Mouse (Mus musculus): ENCODE results near the gene Rbms2. TPM values are rescaled to one million over a fixed set of nuclear protein-coding genes. Genes with fewer than 3 reads are reported as not detected.

Gene Rbms2
- polyA plus RNA-seq (2014; fragmentation: Nextera tagmentation; extraction: Ambion mirVana), result 17.9 and 19.9 TPM in 2 replicates

GRCm38 (mm10) chr10:128179989-128180388 is at the start of gene Rbms2:
Gene Rbms2, minus strand, starts transcription at chr10:128180297.
- Histone ChIP-seq H3K4me1 (ENCODE audit: control insufficient read depth, insufficient read depth, low read length) (peaks cover 9% of the 10 kb centered on the region), H3K9ac (ENCODE audit: low read length) (0 out of 2 replicates have a peak within 1 kb of the TSS, but pooled peaks have one; percentile 14), H3K4me2 (ENCODE audit: low read depth) (peak within 1 kb of the TSS; percentile 17), H3K4me3 (ENCODE audit: low read depth, low read length) (no peak within 1 kb of the TSS), H3K9me3 (ENCODE audit: control insufficient read depth, low read length) (no peaks in the 10 kb centered on the region), H3K27ac (ENCODE audit: low read depth, low read length) (no peak within 1 kb of the TSS), H3K27me3 (ENCODE audit: control insufficient read depth, insufficient read depth, low read length) (no peaks in the 10 kb centered on the region), H3K36me3 (ENCODE audit: control insufficient read depth, insufficient read depth, low read length) (no peaks in the 10 kb centered on the region)
- WGBS, result 4% methylated on average over 6 of the region's 6 CpGs
- ATAC-seq (ENCODE audit: insufficient read depth, low FRiP score, low TSS enrichment) (no peak), DNase-seq (ENCODE audit: low spot score) (peak; percentile 25)

GRCm38 (mm10) chr10:128228009-128228408 is 47.9 kb upstream of the Rbms2 start:
- WGBS, result 94% methylated on average over 8 of the region's 8 CpGs
- peaks cover 5% of the 10 kb centered on the region; the same call in 1 of the 2 replicates for H3K4me1 ChIP-seq (ENCODE audit: control insufficient read depth, insufficient read depth, low read length)
- no peak for ATAC-seq (ENCODE audit: insufficient read depth, low FRiP score, low TSS enrichment)

GRCm38 (mm10) chr10:128227592-128227991 is 47.5 kb upstream of the Rbms2 start:
- no peaks in the 10 kb centered on the region for H3K27me3 ChIP-seq (ENCODE audit: control insufficient read depth, insufficient read depth, low read length)
- H3K27ac ChIP-seq (ENCODE audit: low read depth, low read length), result no peak overlapping the region
- no peaks in the 10 kb centered on the region for H3K9me3 ChIP-seq (ENCODE audit: control insufficient read depth, low read length)
- no peak overlapping the region for H3K4me2 ChIP-seq (ENCODE audit: low read depth)
- ATAC-seq (ENCODE audit: insufficient read depth, low FRiP score, low TSS enrichment) (no peak), DNase-seq (ENCODE audit: low spot score) (no peak)
- 87% methylated on average over 9 of the region's 9 CpGs for WGBS
- H3K36me3 ChIP-seq (ENCODE audit: control insufficient read depth, insufficient read depth, low read length), result no peaks in the 10 kb centered on the region
- peaks cover 5% of the 10 kb centered on the region; the same call in 1 of the 2 replicates for H3K4me1 ChIP-seq (ENCODE audit: control insufficient read depth, insufficient read depth, low read length)
- no peak overlapping the region for H3K9ac ChIP-seq (ENCODE audit: low read length)
- no peak overlapping the region for H3K4me3 ChIP-seq (ENCODE audit: low read depth, low read length)

More at GRCm38 (mm10) chr10:128228009-128228408, 47.9 kb upstream of the Rbms2 start:
- Histone ChIP-seq H3K4me3 (ENCODE audit: low read depth, low read length) (no peak overlapping the region), H3K27me3 (ENCODE audit: control insufficient read depth, insufficient read depth, low read length) (no peaks in the 10 kb centered on the region), H3K36me3 (ENCODE audit: control insufficient read depth, insufficient read depth, low read length) (no peaks in the 10 kb centered on the region), H3K9me3 (ENCODE audit: control insufficient read depth, low read length) (no peaks in the 10 kb centered on the region), H3K9ac (ENCODE audit: low read length) (no peak overlapping the region), H3K27ac (ENCODE audit: low read depth, low read length) (no peak overlapping the region), H3K4me2 (ENCODE audit: low read depth) (no peak overlapping the region)
- DNase-seq (ENCODE audit: low spot score), result no peak

- Histone ChIP-seq H3K27me3 (ENCODE audit: control insufficient read depth, insufficient read depth, low read length) (no peaks in the 10 kb centered on the region), H3K27ac (ENCODE audit: low read depth, low read length) (0 out of 2 replicates have a peak within 1 kb of the TSS, but pooled peaks have one; percentile 20), H3K9ac (ENCODE audit: low read length) (no peak within 1 kb of the TSS), H3K4me2 (ENCODE audit: low read depth) (no peak within 1 kb of the TSS), H3K9me3 (ENCODE audit: control insufficient read depth, low read length) (no peaks in the 10 kb centered on the region), H3K4me1 (ENCODE audit: control insufficient read depth, insufficient read depth, low read length) (no peaks in the 10 kb centered on the region), H3K36me3 (ENCODE audit: control insufficient read depth, insufficient read depth, low read length) (no peaks in the 10 kb centered on the region), H3K4me3 (ENCODE audit: low read depth, low read length) (no peak within 1 kb of the TSS)
- WGBS, result 38% methylated on average over 4 of the region's 4 CpGs
- DNase-seq (ENCODE audit: low spot score) (no peak), ATAC-seq (ENCODE audit: insufficient read depth, low FRiP score, low TSS enrichment) (no peak)
Measured at GRCm38 (mm10) chr10:128225538-128225937, 45.4 kb upstream of the Rbms2 start, which contains the start of gene Mip. Gene Mip, plus strand, starts transcription at chr10:128225838.

- no peak overlapping the region for H3K4me3 ChIP-seq (ENCODE audit: low read depth, low read length)
- 52% methylated on average over 5 of the region's 5 CpGs for WGBS
- 0 out of 2 replicates have a peak overlapping the region, but pooled peaks have one; percentile 20 for H3K27ac ChIP-seq (ENCODE audit: low read depth, low read length)
Measured at GRCm38 (mm10) chr10:128225064-128225463, 45.0 kb upstream of the Rbms2 start.

GRCm38 (mm10) chr10:128221533-128222286 is 41.6 kb upstream of the Rbms2 start:
- Histone ChIP-seq H3K27me3 (ENCODE audit: control insufficient read depth, insufficient read depth, low read length) (no peaks in the 10 kb centered on the region), H3K9ac (ENCODE audit: low read length) (0 out of 2 replicates have a peak overlapping the region, but pooled peaks have one; percentile 22), H3K36me3 (ENCODE audit: control insufficient read depth, insufficient read depth, low read length) (no peaks in the 10 kb centered on the region), H3K4me1 (ENCODE audit: control insufficient read depth, insufficient read depth, low read length) (no peaks in the 10 kb centered on the region), H3K4me3 (ENCODE audit: low read depth, low read length) (no peak overlapping the region), H3K4me2 (ENCODE audit: low read depth) (no peak overlapping the region), H3K27ac (ENCODE audit: low read depth, low read length) (no peak overlapping the region), H3K9me3 (ENCODE audit: control insufficient read depth, low read length) (no peaks in the 10 kb centered on the region)
- DNase-seq (ENCODE audit: low spot score) (no peak), ATAC-seq (ENCODE audit: insufficient read depth, low FRiP score, low TSS enrichment) (no peak)
- WGBS, result 58% methylated on average over 16 of the region's 16 CpGs

More at GRCm38 (mm10) chr10:128225064-128225463, 45.0 kb upstream of the Rbms2 start:
- ATAC-seq (ENCODE audit: insufficient read depth, low FRiP score, low TSS enrichment) (no peak), DNase-seq (ENCODE audit: low spot score) (no peak)
- Histone ChIP-seq H3K4me1 (ENCODE audit: control insufficient read depth, insufficient read depth, low read length) (no peaks in the 10 kb centered on the region), H3K4me2 (ENCODE audit: low read depth) (no peak overlapping the region), H3K36me3 (ENCODE audit: control insufficient read depth, insufficient read depth, low read length) (no peaks in the 10 kb centered on the region), H3K9me3 (ENCODE audit: control insufficient read depth, low read length) (no peaks in the 10 kb centered on the region), H3K27me3 (ENCODE audit: control insufficient read depth, insufficient read depth, low read length) (no peaks in the 10 kb centered on the region), H3K9ac (ENCODE audit: low read length) (no peak overlapping the region)

- WGBS, result 95% methylated on average over 18 of the region's 18 CpGs
Measured at GRCm38 (mm10) chr10:128218387-128219117, 38.5 kb upstream of the Rbms2 start.

GRCm38 (mm10) chr10:128214981-128215380 is 34.9 kb upstream of the Rbms2 start:
- H3K36me3 ChIP-seq (ENCODE audit: control insufficient read depth, insufficient read depth, low read length), result no peaks in the 10 kb centered on the region
- WGBS, result 88% methylated on average over 5 of the region's 5 CpGs
- ATAC-seq (ENCODE audit: insufficient read depth, low FRiP score, low TSS enrichment), result no peak

More at GRCm38 (mm10) chr10:128218387-128219117, 38.5 kb upstream of the Rbms2 start:
- DNase-seq (ENCODE audit: low spot score) (no peak), ATAC-seq (ENCODE audit: insufficient read depth, low FRiP score, low TSS enrichment) (no peak)
- Histone ChIP-seq H3K4me3 (ENCODE audit: low read depth, low read length) (no peak overlapping the region), H3K9ac (ENCODE audit: low read length) (no peak overlapping the region), H3K36me3 (ENCODE audit: control insufficient read depth, insufficient read depth, low read length) (no peaks in the 10 kb centered on the region), H3K4me1 (ENCODE audit: control insufficient read depth, insufficient read depth, low read length) (no peaks in the 10 kb centered on the region), H3K4me2 (ENCODE audit: low read depth) (no peak overlapping the region), H3K27ac (ENCODE audit: low read depth, low read length) (no peak overlapping the region), H3K27me3 (ENCODE audit: control insufficient read depth, insufficient read depth, low read length) (0 out of 2 replicates have a peak, but pooled peaks cover 2% of the 10 kb centered on the region), H3K9me3 (ENCODE audit: control insufficient read depth, low read length) (no peaks in the 10 kb centered on the region)

More at GRCm38 (mm10) chr10:128214981-128215380, 34.9 kb upstream of the Rbms2 start:
- Histone ChIP-seq H3K27ac (ENCODE audit: low read depth, low read length) (no peak overlapping the region), H3K4me3 (ENCODE audit: low read depth, low read length) (no peak overlapping the region), H3K9ac (ENCODE audit: low read length) (no peak overlapping the region), H3K4me2 (ENCODE audit: low read depth) (no peak overlapping the region), H3K4me1 (ENCODE audit: control insufficient read depth, insufficient read depth, low read length) (peaks cover 7% of the 10 kb centered on the region), H3K9me3 (ENCODE audit: control insufficient read depth, low read length) (no peaks in the 10 kb centered on the region), H3K27me3 (ENCODE audit: control insufficient read depth, insufficient read depth, low read length) (0 out of 2 replicates have a peak, but pooled peaks cover 5% of the 10 kb centered on the region)
- no peak for DNase-seq (ENCODE audit: low spot score)
